Comparison of ENCODE assay signal across 23 mouse cellular contexts in genomic region chr16:25979037-25979436, GRCm38 (mm10).
"Had no signal": no experiment of that assay in that cellular context is flagged by ENCODE, and none has a peak within 500 bp of the region (broad histone marks: within the 10 kb centered on the region; RNA-seq: fewer than 3 reads in every experiment).

No protein-coding gene starts in this region.

- H3K4me3 ChIP-seq: heart, embryonic 12.5 days; hindbrain, embryonic 13.5 days; hindbrain, embryonic 15.5 days; kidney, embryonic 15.5 days; limb, embryonic 13.5 days; limb, embryonic 15.5 days; liver, embryonic 12.5 days had no signal

- H3K4me1 ChIP-seq: heart, embryonic 12.5 days; hindbrain, embryonic 13.5 days; hindbrain, embryonic 15.5 days; kidney, embryonic 15.5 days; limb, embryonic 15.5 days; liver, embryonic 12.5 days had no signal

- ATAC-seq: hindbrain, postnatal 0 days; intestine, embryonic 16.5 days; liver, embryonic 12.5 days had no signal

- H3K36me3 ChIP-seq: hindbrain, embryonic 13.5 days; hindbrain, embryonic 15.5 days; kidney, embryonic 15.5 days; limb, embryonic 13.5 days; limb, embryonic 15.5 days; liver, embryonic 12.5 days had no signal

- H3K27me3 ChIP-seq: heart, embryonic 12.5 days; hindbrain, embryonic 13.5 days; hindbrain, embryonic 15.5 days; kidney, embryonic 15.5 days; limb, embryonic 13.5 days; limb, embryonic 15.5 days; liver, embryonic 12.5 days had no signal

- H3K4me2 ChIP-seq: heart, embryonic 12.5 days; hindbrain, embryonic 13.5 days; hindbrain, embryonic 15.5 days; kidney, embryonic 15.5 days; limb, embryonic 13.5 days; limb, embryonic 15.5 days; liver, embryonic 12.5 days had no signal

- DNase-seq: gastrocnemius, postnatal 10 days; gastrocnemius, postnatal 25 days; heart, postnatal 36 days; kidney, adult 11 months; kidney, adult 2 months; kidney, adult 9 months; kidney, postnatal 14 days; kidney, postnatal 36 days; layer of hippocampus, adult 9-11 months; layer of hippocampus, postnatal 36 days; left cerebral cortex, postnatal 4 days; lung, adult 18-20 months had no signal

- H3K9ac ChIP-seq: heart, embryonic 12.5 days; hindbrain, embryonic 13.5 days; hindbrain, embryonic 15.5 days; kidney, embryonic 15.5 days; limb, embryonic 13.5 days; limb, embryonic 15.5 days; liver, embryonic 12.5 days; liver, embryonic 14.5 days had no signal

- H3K9me3 ChIP-seq: heart, embryonic 12.5 days; hindbrain, embryonic 13.5 days; hindbrain, embryonic 15.5 days; kidney, embryonic 15.5 days; limb, embryonic 13.5 days; limb, embryonic 15.5 days; liver, embryonic 12.5 days had no signal

- H3K27ac ChIP-seq: hindbrain, embryonic 13.5 days; hindbrain, embryonic 15.5 days; hindbrain, postnatal 0 days; kidney, embryonic 15.5 days; kidney, postnatal 0 days; limb, embryonic 13.5 days; limb, embryonic 15.5 days; liver, embryonic 12.5 days; liver, embryonic 14.5 days had no signal
